Comparison of ENCODE assay signal across 12 mouse cellular contexts in the genomic region with DNA sequence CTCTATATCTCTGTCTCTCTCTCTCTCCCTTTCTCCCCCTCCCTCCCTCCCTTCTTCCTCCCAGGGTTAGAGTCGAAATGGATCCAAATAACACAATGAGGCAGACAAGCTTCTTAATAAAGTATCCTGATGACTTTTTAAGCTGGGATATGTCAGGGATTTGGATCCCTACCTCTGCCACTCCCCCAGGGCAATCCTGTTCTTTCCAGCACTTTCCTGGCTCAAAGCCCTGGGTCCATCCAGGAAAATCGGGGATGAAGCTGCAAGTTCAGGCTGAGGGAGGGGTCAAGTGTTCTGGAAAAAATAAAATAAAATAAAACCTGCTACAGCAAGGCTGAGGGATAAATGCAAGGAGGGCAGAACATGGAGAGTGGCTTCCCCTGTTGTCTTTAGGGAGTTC. TPM values are rescaled to one million over a fixed set of nuclear protein-coding genes. Genes with fewer than 3 reads are reported as not detected.
DNase-seq lines count a peak whose midpoint lies in the region; ATAC-seq and TF ChIP-seq lines count a peak whose summit lies in the region.
"Had no signal": no experiment of that assay in that cellular context is flagged by ENCODE, and none has a peak within 500 bp of the region (broad histone marks: within the 10 kb centered on the region; RNA-seq: fewer than 3 reads in every experiment).

No protein-coding gene starts in this region.

- no peaks in the 10 kb centered on the region for H3K36me3 ChIP-seq in embryonic facial prominence, embryonic 14.5 days (ENCODE audit: control insufficient read depth, insufficient read depth, low read length)
- H3K36me3 ChIP-seq in heart, embryonic 15.5 days = no peaks in the 10 kb centered on the region
- H3K36me3 ChIP-seq in limb, embryonic 14.5 days (ENCODE audit: control insufficient read depth, insufficient read depth, low read length) = no peaks in the 10 kb centered on the region
- H3K36me3 ChIP-seq in forebrain, embryonic 16.5 days (ENCODE audit: control insufficient read depth, insufficient read depth) = no peaks in the 10 kb centered on the region
- H3K36me3 ChIP-seq: hindbrain, embryonic 13.5 days; neural tube, embryonic 12.5 days had no signal

- TF ChIP-seq POLR2A in limb, embryonic 14.5 days (IDR thresholded peaks at IDR 0.05; ENCODE audit: borderline replicate concordance, extremely low read depth, insufficient read depth, insufficient read length) = no peak

- no peak overlapping the region for H3K4me3 ChIP-seq in embryonic facial prominence, embryonic 14.5 days (ENCODE audit: low read depth, low read length)
- H3K4me3 ChIP-seq in heart, embryonic 15.5 days = no peak overlapping the region
- H3K4me3 ChIP-seq in limb, embryonic 14.5 days (replicated peaks; ENCODE audit: low read length) = no peak overlapping the region
- H3K4me3 ChIP-seq in forebrain, embryonic 16.5 days (replicated peaks; ENCODE audit: low read length) = no peak overlapping the region
- H3K4me3 ChIP-seq: hindbrain, embryonic 13.5 days; neural tube, embryonic 12.5 days had no signal

- peaks cover 20% of the 10 kb centered on the region for H3K4me1 ChIP-seq in embryonic facial prominence, embryonic 14.5 days (ENCODE audit: control insufficient read depth, insufficient read depth, low read length)
- peaks cover 34% of the 10 kb centered on the region for H3K4me1 ChIP-seq in heart, embryonic 15.5 days (replicated peaks)
- peaks cover 35% of the 10 kb centered on the region for H3K4me1 ChIP-seq in limb, embryonic 14.5 days (ENCODE audit: control insufficient read depth, insufficient read depth, low read length)
- peaks cover 9% of the 10 kb centered on the region for H3K4me1 ChIP-seq in forebrain, embryonic 16.5 days (replicated peaks; ENCODE audit: control insufficient read depth, insufficient read depth, low read length)

- no peaks in the 10 kb centered on the region for H3K9me3 ChIP-seq in embryonic facial prominence, embryonic 14.5 days (ENCODE audit: control insufficient read depth, low read length)
- H3K9me3 ChIP-seq in heart, embryonic 15.5 days (replicated peaks) = no peaks in the 10 kb centered on the region
- H3K9me3 ChIP-seq in limb, embryonic 14.5 days (ENCODE audit: control insufficient read depth, low read length) = no peaks in the 10 kb centered on the region
- no peaks in the 10 kb centered on the region for H3K9me3 ChIP-seq in forebrain, embryonic 16.5 days (ENCODE audit: control insufficient read depth, low read length)
- H3K9me3 ChIP-seq: neural tube, embryonic 12.5 days had no signal

- H3K27me3 ChIP-seq in embryonic facial prominence, embryonic 14.5 days (replicated peaks; ENCODE audit: control insufficient read depth, insufficient read depth, low read length) = no peaks in the 10 kb centered on the region
- no peaks in the 10 kb centered on the region for H3K27me3 ChIP-seq in heart, embryonic 15.5 days
- no peaks in the 10 kb centered on the region for H3K27me3 ChIP-seq in limb, embryonic 14.5 days (ENCODE audit: control insufficient read depth, insufficient read depth, low read length)
- H3K27me3 ChIP-seq in forebrain, embryonic 16.5 days (replicated peaks; ENCODE audit: control insufficient read depth, insufficient read depth, low read length) = no peaks in the 10 kb centered on the region
- H3K27me3 ChIP-seq: hindbrain, embryonic 13.5 days; neural tube, embryonic 12.5 days had no signal

- H3K9ac ChIP-seq in embryonic facial prominence, embryonic 14.5 days (ENCODE audit: low read depth, low read length) = no peak overlapping the region
- no peak overlapping the region for H3K9ac ChIP-seq in heart, embryonic 15.5 days
- H3K9ac ChIP-seq in limb, embryonic 14.5 days (ENCODE audit: low read depth, low read length, severe bottlenecking) = no peak overlapping the region
- no peak overlapping the region for H3K9ac ChIP-seq in forebrain, embryonic 16.5 days (replicated peaks; ENCODE audit: low read depth, low read length)
- H3K9ac ChIP-seq: hindbrain, embryonic 13.5 days; neural tube, embryonic 12.5 days had no signal

- ATAC-seq in embryonic facial prominence, embryonic 14.5 days (ENCODE audit: low read depth) = no peak
- ATAC-seq in heart, embryonic 15.5 days (replicated peaks; ENCODE audit: insufficient number of reproducible peaks, insufficient read depth, low FRiP score, low read depth) = peak; percentile 40; the same call in 1 of the 2 replicates
- ATAC-seq in limb, embryonic 14.5 days (ENCODE audit: low FRiP score, low read depth) = peak; percentile 35; the same call in 1 of the 2 replicates
- ATAC-seq in forebrain, embryonic 16.5 days = no peak
- no peak for ATAC-seq in erythroblast, adult 5-6 weeks (replicated peaks; ENCODE audit: low FRiP score, poor library complexity, severe bottlenecking)

- peak overlapping the region; percentile 79 for H3K27ac ChIP-seq in embryonic facial prominence, embryonic 14.5 days (replicated peaks; ENCODE audit: low read depth, low read length)
- peak overlapping the region; percentile 73 for H3K27ac ChIP-seq in heart, embryonic 15.5 days
- H3K27ac ChIP-seq in limb, embryonic 14.5 days (replicated peaks; ENCODE audit: low read depth, low read length) = peak overlapping the region; percentile 79
- no peak overlapping the region for H3K27ac ChIP-seq in forebrain, embryonic 16.5 days (ENCODE audit: low read length)
- H3K27ac ChIP-seq: hindbrain, embryonic 13.5 days; neural tube, embryonic 12.5 days had no signal

- no peak overlapping the region for H3K4me2 ChIP-seq in embryonic facial prominence, embryonic 14.5 days (ENCODE audit: low read depth, low read length)
- no peak overlapping the region for H3K4me2 ChIP-seq in heart, embryonic 15.5 days
- no peak overlapping the region for H3K4me2 ChIP-seq in limb, embryonic 14.5 days (replicated peaks; ENCODE audit: low read depth, low read length, severe bottlenecking)
- H3K4me2 ChIP-seq in forebrain, embryonic 16.5 days (ENCODE audit: low read length) = no peak overlapping the region
- H3K4me2 ChIP-seq: hindbrain, embryonic 13.5 days; neural tube, embryonic 12.5 days had no signal

- peak; percentile 28 for DNase-seq in adipocyte (ENCODE audit: low spot score)
- peak; percentile 82 for DNase-seq in embryonic facial prominence, embryonic 14.5 days (ENCODE audit: low spot score)
- peak; percentile 75 for DNase-seq in limb, embryonic 14.5 days (ENCODE audit: low spot score)
- no peak for DNase-seq in urinary bladder, postnatal 25 days (ENCODE audit: low spot score)
- DNase-seq in B cell, adult 2 months = no peak
- DNase-seq: cerebellum, adult 2 months; right cerebral cortex, postnatal 4 days had no signal

- WGBS in embryonic facial prominence, embryonic 14.5 days = 38% methylated on average over 2 of the region's 2 CpGs
- WGBS in heart, embryonic 15.5 days = 33% methylated on average over 2 of the region's 2 CpGs
- WGBS in limb, embryonic 14.5 days = 36% methylated on average over 2 of the region's 2 CpGs
- WGBS in forebrain, embryonic 16.5 days = 41% methylated on average over 2 of the region's 2 CpGs

RNA-seq across cellular contexts. Expression of gene Zfr, which starts 49.7 kb away (rescaled TPM):
- polyA plus RNA-seq in embryonic facial prominence, embryonic 14.5 days (2014; fragmentation: Nextera tagmentation; extraction: Ambion mirVana) = 138 and 161 TPM in 2 replicates
- polyA plus RNA-seq in heart, embryonic 15.5 days (2015; fragmentation: Nextera tagmentation; extraction: Ambion mirVana) = 79.7 and 99.0 TPM in 2 replicates
- polyA plus RNA-seq in limb, embryonic 14.5 days (2012; rRNA removed) = 91.6 and 142 TPM in 2 replicates
- polyA plus RNA-seq in limb, embryonic 14.5 days (2014; fragmentation: Nextera tagmentation; extraction: Ambion mirVana) = 160 and 166 TPM in 2 replicates
- polyA plus RNA-seq in forebrain, embryonic 16.5 days (2015; fragmentation: Nextera tagmentation; extraction: Ambion mirVana) = 124 and 142 TPM in 2 replicates
- total RNA-seq in erythroblast, adult 5-6 weeks (2015; ENCODE audit: low replicate concordance) = 45.6 and 46.5 TPM in 2 replicates
- total RNA-seq in erythroblast, adult 5-6 weeks (2017; ENCODE audit: low replicate concordance) = 27.8 and 32.2 TPM in 2 replicates

Comparison
In these comparisons a context has a peak if more than half of its experiments do, and no peak if none do; other contexts are left out.
1. DNase-seq: peak in adipocyte (single experiment), embryonic facial prominence, embryonic 14.5 days (single experiment) and limb, embryonic 14.5 days (single experiment); none in urinary bladder, postnatal 25 days (single experiment) and B cell, adult 2 months (0 of 2).
2. ATAC-seq: peak in heart, embryonic 15.5 days (single experiment) and limb, embryonic 14.5 days (single experiment); none in embryonic facial prominence, embryonic 14.5 days (single experiment), forebrain, embryonic 16.5 days (single experiment) and erythroblast, adult 5-6 weeks (single experiment).